Mouse (Mus musculus) left cerebral cortex, adult 9 months (tissue): Measurements from ENCODE around the gene Ifi27l2a.
A peak's percentile ranks its signal among the peaks of the same experiment; 100 is the strongest.
"Not testable (repeated sequence)": the region's sequence is repeated elsewhere in the genome, so short reads cannot be mapped to it uniquely, and the experiment has no call there.

ENCODE experiments used
- DNase-seq, 2 experiments: peaks; one replicate each; pipeline ENCODE4 v3.0.0; 2022; ENCODE audit warnings: low spot score in 2 of 2

Ifi27l2a gene

DNA sequence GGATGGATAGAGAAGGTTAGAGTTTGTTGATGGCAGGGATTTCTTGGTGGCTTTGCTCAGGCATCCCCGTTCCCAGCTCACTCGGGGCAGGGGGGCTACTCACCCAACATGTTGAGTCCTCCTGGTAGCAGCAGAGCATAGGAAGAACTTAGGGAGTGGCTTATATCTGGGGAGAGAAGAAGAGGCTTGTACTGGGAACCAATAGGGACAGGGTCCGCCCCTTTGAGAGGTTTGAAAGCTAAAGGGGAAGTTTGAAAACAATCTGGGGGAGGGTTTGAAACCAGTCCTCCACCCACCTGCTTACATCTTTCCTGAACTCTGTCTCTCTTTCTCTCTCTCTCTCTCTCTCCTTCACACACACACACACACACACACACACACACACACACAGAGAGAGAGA is at the start of gene Ifi27l2a:
Gene Ifi27l2a (minus strand): TSS at position 157 of the 400 bp plus-strand sequence.
- no peak for DNase-seq

DNA sequence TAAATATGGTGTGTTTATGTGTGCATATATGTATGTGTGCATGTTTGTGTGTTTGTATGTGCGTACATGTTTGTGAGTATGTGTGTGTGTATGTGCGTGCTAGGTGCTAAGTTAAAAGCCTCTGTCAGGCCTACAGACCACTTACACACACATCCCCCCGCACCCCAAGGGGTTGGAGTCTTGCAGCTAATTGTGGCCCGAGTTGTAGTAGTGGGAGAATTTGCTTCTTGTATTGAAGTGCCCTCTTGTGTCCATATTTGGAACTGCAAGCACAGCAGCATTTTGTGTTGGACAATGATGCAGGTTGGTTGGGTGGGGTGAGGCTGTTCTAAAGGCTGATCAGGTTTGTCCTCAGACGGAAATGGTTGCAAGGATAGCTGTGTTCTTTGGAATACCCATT is 49.3 kb upstream of the Ifi27l2a start:
- peak in 1 of 2 experiments; percentile 78 for DNase-seq

- DNase-seq: no peak
Observed at GRCm38 (mm10) chr12:103491091-103491730, 47.7 kb upstream of the Ifi27l2a start.

GRCm38 (mm10) chr12:103487750-103488149 is 44.3 kb upstream of the Ifi27l2a start:
- DNase-seq: no peak

DNA sequence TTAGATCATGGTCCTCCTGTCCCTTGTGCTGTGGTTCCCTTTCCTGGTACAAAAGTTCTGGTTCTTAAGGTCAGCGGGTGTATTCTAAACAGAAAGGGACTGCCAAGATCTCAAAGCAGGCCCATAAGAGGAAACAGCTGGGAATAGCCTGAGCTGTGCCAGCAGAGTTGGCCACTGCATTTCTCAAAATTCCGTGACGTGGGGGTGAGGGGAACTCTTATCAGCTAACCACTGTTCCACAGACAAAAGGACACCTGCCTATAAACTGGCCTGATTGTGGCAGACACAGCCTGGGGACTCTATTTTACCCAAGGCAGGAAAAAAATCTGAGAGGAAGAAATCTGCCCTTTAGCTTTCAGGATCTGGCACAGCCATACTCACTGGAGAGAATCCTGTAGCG is 43.8 kb upstream of the Ifi27l2a start:
- DNase-seq: no peak

DNA sequence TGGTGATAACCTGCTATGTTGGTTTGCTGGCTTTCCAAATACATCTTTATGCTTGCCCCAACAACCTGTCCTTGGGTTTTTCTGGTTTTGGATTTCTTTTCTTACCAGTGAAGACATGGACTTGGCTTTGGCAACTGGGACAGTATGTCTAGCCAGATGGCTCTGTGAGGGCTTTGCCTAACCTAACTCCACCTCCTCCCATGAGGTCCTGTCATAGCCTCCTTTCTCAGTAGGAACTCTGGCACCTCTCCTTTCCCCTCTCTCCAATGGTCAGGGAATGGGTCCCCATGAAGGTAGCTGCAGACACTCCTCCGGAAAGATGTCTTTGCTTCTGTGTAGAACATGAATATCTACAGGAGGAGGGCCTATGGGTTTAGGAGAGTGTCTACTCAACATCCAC is 43.2 kb upstream of the Ifi27l2a start:
- DNase-seq: no peak

DNA sequence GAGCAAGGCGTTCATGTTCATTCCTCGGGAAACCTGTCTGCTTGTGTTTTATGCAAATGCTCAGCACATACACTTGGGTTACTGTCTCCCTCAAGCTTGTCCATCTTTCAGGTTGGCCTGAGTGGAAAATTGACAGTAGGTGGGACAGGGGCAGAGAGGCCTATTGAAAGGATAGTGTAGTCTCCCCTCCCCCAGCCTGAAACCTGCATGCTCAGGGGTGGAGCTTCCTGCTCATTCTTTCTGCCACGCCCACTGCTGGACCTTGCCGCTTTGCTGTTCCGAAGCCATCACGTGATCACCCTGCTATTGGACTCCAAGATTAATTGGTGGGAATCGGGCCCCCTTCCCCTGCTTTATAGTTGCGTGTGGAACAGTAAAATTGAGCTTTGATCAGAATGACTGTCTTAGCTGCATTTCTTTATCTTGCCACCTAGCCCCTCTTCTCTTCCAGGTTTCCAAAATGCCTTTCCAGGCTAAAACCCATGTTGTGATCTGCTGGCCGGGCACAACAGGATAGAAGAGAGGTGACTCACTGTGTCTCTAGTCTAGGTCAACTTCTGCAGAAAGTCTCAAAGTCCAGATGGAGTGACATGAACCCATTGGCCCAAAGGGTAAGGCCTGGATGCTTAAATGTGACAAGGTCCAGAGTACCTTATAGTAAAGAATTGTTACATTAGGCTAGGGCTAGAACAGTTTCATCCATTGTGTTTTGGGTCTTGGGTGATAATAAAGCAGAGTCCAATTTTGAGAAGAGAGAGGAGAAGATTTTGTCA is 40.9 kb upstream of the Ifi27l2a start:
- DNase-seq: not testable (repeated sequence)

DNA sequence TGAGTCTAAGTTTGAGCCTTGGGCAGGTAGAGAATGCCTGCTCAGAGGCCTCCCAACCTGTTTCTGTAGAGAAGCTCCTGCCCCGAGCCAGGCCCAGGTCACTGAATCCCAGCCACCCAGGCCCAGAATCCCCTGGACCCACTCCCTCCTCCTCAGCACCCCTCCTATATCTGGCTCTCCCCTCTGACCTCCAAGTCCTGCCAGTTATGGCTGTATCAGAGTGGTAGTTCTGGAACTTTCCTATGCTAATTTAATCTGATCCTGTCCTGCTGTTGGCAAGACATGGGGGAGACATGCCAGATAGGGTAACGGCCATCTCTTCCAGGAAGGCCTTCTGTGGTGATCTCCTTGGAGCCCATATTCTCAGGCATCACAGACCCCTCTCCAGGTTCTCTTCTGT is 39.3 kb upstream of the Ifi27l2a start:
- no peak for DNase-seq

- DNase-seq: no peak
Observed at GRCm38 (mm10) chr12:103481671-103482070, 38.2 kb upstream of the Ifi27l2a start.

GRCm38 (mm10) chr12:103477461-103478015 is 34.1 kb upstream of the Ifi27l2a start:
- DNase-seq: no peak

- DNase-seq: no peak
Observed at GRCm38 (mm10) chr12:103476779-103477389, 33.4 kb upstream of the Ifi27l2a start.

DNA sequence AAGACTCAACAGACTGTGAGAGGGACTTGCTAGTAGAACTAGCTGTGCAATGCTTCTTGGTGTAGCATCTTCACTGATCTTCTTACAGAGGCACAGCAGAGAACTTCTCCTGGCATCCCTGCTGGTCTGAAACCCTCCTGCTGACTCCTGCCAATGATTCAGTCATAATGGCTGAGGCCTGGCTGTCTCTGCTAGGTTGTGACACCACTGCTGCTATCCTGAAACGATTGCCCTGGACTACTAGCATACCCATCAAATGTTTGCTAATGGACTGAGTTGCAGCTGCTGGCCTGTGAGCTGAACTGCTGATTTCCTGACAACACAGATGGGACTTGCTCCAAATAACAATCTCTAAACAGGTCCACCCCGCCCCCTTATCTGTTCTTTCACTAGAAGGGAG is 31.0 kb upstream of the Ifi27l2a start:
- no peak for DNase-seq

DNA sequence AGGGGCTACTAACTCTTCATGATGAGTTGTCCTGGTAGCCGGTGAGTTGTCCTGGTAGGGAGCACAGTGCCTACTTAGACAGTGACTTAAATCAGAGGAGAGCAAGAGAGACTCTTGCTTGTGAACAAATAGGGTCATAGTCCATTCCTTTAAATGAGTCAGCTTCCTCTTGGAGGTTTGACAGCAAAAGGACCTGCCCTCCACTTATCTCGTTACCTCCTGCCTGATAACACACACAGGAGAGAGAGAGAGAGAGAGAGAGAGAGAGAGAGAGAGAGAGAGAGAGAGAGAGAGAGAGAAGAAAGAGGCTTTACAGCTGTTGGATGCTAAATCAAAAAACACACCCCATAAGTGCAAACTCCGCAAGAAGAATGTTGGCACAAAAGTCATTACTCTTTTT is 13.7 kb upstream of the Ifi27l2a start, which contains the start of gene Ifi27l2b:
Gene Ifi27l2b (minus strand): TSS at position 84 of the 400 bp plus-strand sequence.
- DNase-seq: no peak

- not testable (repeated sequence) for DNase-seq
Observed at GRCm38 (mm10) chr12:103456727-103457126, 13.2 kb upstream of the Ifi27l2a start.

GRCm38 (mm10) chr12:103453361-103453760 is 9.9 kb upstream of the Ifi27l2a start:
- no peak for DNase-seq

DNA sequence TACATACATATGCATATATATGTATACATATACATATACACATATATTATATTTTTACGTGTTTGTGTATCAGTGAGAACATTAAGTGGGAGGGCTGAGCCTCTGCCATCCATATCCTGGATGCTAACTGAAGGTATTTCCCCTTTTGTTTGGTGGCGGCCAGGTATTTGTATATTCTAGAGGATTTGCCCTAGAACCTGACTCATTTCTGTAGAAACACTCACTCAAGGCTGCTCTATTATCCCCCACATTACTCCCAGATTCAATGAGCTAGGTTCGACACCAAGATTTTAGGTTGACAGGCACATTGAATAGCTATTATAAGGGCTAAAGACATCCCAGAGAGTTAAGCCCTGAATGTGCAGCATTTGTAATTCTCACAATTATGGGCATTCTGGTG is 1.6 kb upstream of the Ifi27l2a start:
- no peak for DNase-seq

DNA sequence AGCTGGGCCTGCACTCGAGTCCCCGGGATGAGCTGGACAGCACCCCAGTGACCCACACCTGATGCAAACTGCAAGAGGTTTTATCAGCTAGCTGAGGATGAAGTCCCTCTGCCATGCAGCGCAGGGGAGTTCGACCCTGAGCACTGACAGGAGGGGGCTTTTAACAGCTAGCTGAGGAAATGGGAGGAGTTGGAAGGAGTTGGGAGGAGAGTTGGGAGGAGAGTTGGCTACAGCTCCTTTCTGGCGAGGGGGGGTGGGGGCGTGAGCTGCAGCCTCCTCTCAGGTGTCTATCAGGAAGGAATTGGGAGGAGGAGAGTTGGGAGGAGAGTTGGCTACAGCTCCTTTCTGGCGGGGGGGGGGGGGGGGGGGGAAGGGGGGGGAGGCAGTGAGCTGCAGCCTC is 781 bp upstream of the Ifi27l2a start:
- not testable (repeated sequence) for DNase-seq

- DNase-seq: no peak
Observed at GRCm38 (mm10) chr12:103437601-103438000, 5.9 kb downstream of the Ifi27l2a start.

DNA sequence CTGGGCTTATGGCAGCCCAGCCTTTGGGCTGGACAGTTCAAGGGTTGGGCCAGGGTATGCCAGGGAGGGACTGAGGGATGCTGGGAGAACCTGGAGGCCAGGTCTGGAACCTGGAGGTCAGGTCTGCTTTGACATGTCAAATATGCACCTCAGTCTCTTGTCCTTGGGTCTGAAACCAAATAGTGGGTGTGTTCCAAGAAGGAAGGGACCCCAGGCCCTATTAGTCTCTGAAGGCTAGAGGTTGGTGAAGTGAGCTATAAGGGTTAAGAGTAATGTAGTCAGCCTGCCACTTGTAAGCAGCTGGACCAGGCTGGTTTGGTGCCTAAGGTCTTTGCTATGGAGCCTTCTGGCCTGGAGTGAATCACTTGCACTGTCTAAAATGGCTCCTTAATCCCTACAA is 8.6 kb downstream of the Ifi27l2a start:
- DNase-seq: no peak

GRCm38 (mm10) chr12:103433986-103434731 is 9.3 kb downstream of the Ifi27l2a start, which contains the start of gene Ifi27:
Gene Ifi27 (plus strand): TSS chr12:103434211.
- DNase-seq: peak; percentile 62 to 80

DNA sequence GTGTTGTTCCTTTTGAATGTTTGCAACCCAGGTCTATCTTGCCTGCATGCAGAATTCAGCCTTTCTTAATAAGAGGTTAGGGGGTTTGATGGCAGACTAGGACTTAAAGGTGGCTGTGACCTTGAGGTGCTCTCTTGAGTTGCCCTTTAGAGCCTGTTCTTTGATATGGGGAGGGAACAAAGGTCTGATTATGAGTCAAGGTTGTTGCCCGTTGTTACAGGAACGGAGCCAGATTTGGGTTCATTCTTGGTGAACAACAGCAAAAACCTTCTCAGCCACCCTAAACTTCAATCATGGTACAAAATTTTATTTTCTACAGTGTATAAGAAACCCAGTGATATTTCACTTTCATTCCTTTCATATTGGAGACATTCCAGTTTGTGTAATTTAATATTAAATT is 10.1 kb downstream of the Ifi27l2a start:
- DNase-seq: no peak

DNA sequence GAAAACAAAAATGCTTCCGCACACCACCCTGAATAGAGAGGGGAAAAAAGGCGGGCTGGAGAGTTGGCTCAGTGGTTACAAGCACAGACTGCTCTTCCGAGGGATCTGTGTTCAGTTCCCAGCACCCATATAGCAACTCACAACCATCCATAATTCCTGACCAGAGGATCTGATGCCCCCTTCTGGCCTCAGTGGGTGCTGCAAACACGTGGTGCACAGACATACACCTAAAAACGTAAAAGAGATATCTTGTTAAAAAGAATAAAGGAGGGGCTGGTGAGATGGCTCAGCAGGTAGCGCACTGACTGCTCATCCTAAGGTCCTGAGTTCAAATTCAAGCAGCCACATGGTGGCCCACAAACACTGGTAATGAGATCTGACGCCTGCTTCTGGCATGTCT is 16.8 kb downstream of the Ifi27l2a start:
- DNase-seq: no peak
